ENCODE assay signal across 13 mouse cellular contexts in genomic region chr9:109896253-109897150, GRCm38 (mm10). TPM values are rescaled to one million over a fixed set of nuclear protein-coding genes. Genes with fewer than 3 reads are reported as not detected.
DNase-seq lines count a peak whose midpoint lies in the region; TF ChIP-seq lines count a peak whose summit lies in the region.
"Had no signal": no experiment of that assay in that cellular context is flagged by ENCODE, and none has a peak within 500 bp of the region (broad histone marks: within the 10 kb centered on the region; RNA-seq: fewer than 3 reads in every experiment).

No protein-coding gene starts in this region.

- H3K4me2 ChIP-seq in myocyte (ENCODE audit: low read depth) = no peak overlapping the region
- H3K4me2 ChIP-seq: hindbrain, embryonic 14.5 days; lung, embryonic 15.5 days had no signal

- no peaks in the 10 kb centered on the region for H3K27me3 ChIP-seq in myocyte (ENCODE audit: control insufficient read depth, insufficient read depth, insufficient read length)
- H3K27me3 ChIP-seq: lung, embryonic 15.5 days had no signal

- H3K79me2 ChIP-seq in myocyte (ENCODE audit: control insufficient read depth, insufficient read depth) = no peaks in the 10 kb centered on the region

- peaks cover 24% of the 10 kb centered on the region for H3K4me1 ChIP-seq in brown adipose tissue, adult 24 weeks (ENCODE audit: control insufficient read depth, insufficient read depth, insufficient read length, low read length)

- no peak overlapping the region for H3K4me3 ChIP-seq in brown adipose tissue, adult 24 weeks (ENCODE audit: insufficient read depth, low read depth, low read length)
- H3K4me3 ChIP-seq in myocyte = no peak overlapping the region
- H3K4me3 ChIP-seq: forebrain, embryonic 10.5 days; layer of hippocampus, adult 2 months; lung, embryonic 15.5 days had no signal

- no peak for TF ChIP-seq POLR2A in myocyte (IDR thresholded peaks at IDR 0.05; ENCODE audit: insufficient read length, low read depth)

- peak; percentile 56 for DNase-seq in kidney, adult 9 months
- no peak for DNase-seq in kidney, postnatal 10 days
- peak; percentile 49 to 54 for DNase-seq in heart, postnatal 10 days
- no peak for DNase-seq in lung, postnatal 25 days (ENCODE audit: low spot score)
- DNase-seq in spleen, adult 12 weeks (ENCODE audit: low spot score) = no peak
- DNase-seq: thymus, postnatal 4 days had no signal

- H3ac ChIP-seq in myocyte (ENCODE audit: control insufficient read depth, insufficient read length) = no peak overlapping the region

- 0 out of 2 replicates have a peak overlapping the region, but pooled peaks have one; percentile 76 for H3K27ac ChIP-seq in brown adipose tissue, adult 24 weeks (replicated peaks; ENCODE audit: low read depth, low read length)
- H3K27ac ChIP-seq: forebrain, embryonic 10.5 days; hindbrain, embryonic 14.5 days; layer of hippocampus, adult 2 months; lung, embryonic 15.5 days had no signal

- intact Hi-C loops in heart, postnatal 10 days (cut with DNase I) = loop anchor here (10.0 kb wide), 1 partner anchor 398 kb away; no protein-coding TSS in a partner anchor

- peaks cover 20% of the 10 kb centered on the region for H3K36me3 ChIP-seq in myocyte (ENCODE audit: control insufficient read depth, insufficient read depth)

TF ChIP-seq in myocyte, 11 proteins besides CTCF, POLR2A, EP300 and RAD21:
- TF ChIP-seq REST (IDR thresholded peaks at IDR 0.05; ENCODE audit: insufficient read depth, insufficient read length) (no peak), TCF12 (IDR thresholded peaks at IDR 0.05; ENCODE audit: insufficient read depth, poor library complexity, severe bottlenecking) (peak; percentile 2), MYOG (IDR thresholded peaks at IDR 0.05; ENCODE audit: control insufficient read depth in 1 of 3, insufficient read depth in 1 of 3, insufficient read length in 2 of 3, low read depth in 2 of 3) (peak in 1 of 3 experiments; percentile 71), MYOD1 (IDR thresholded peaks at IDR 0.05; ENCODE audit: control insufficient read depth in 1 of 3, insufficient read length in 2 of 3, low read depth in 2 of 3) (peak in 2 of 3 experiments; percentile 37 to 77)

RNA-seq across cellular contexts. Expression of gene Cdc25a, which starts 21.1 kb away (rescaled TPM):
- polyA plus RNA-seq in brown adipose tissue, adult 24 weeks (2012; ENCODE audit: insufficient read depth, insufficient read length, missing spikeins) = 1.7 and 4.0 TPM in 2 replicates
- 1 to 10 TPM; 7.1 to 9.4 TPM for total RNA-seq in heart, postnatal 10 days (2021)
- 6.1 TPM for polyA plus RNA-seq in myocyte (2012; fragmentation: generic; extraction: Trizol)

RNA-seq across cellular contexts. Expression of gene Map4, which starts 34.8 kb away (rescaled TPM):
- 34.0 and 36.5 TPM in 2 replicates for polyA plus RNA-seq in brown adipose tissue, adult 24 weeks (2012; ENCODE audit: insufficient read depth, insufficient read length, missing spikeins)
- 100 to 1,000 TPM; 294 to 310 TPM for total RNA-seq in heart, postnatal 10 days (2021)
- 246 TPM for polyA plus RNA-seq in myocyte (2012; fragmentation: generic; extraction: Trizol)

RNA-seq across cellular contexts. Expression of gene Camp, which starts 47.1 kb away (rescaled TPM):
- not detected in 2 replicates for polyA plus RNA-seq in brown adipose tissue, adult 24 weeks (2012; ENCODE audit: insufficient read depth, insufficient read length, missing spikeins)
- total RNA-seq in heart, postnatal 10 days (2021) = under 1 TPM; 0.36 to 0.60 TPM
- not detected for polyA plus RNA-seq in myocyte (2012; fragmentation: generic; extraction: Trizol)
- total RNA-seq: layer of hippocampus, adult 2 months; left cerebral cortex, postnatal 36 days had no signal
- polyA plus RNA-seq: forebrain, embryonic 10.5 days had no signal

Comparison
In these comparisons a context has a peak if more than half of its experiments do, and no peak if none do; other contexts are left out.
1. DNase-seq: peak in kidney, adult 9 months (single experiment) and heart, postnatal 10 days (2 of 2); none in kidney, postnatal 10 days (single experiment), lung, postnatal 25 days (single experiment) and spleen, adult 12 weeks (single experiment).